In the genomic region with DNA sequence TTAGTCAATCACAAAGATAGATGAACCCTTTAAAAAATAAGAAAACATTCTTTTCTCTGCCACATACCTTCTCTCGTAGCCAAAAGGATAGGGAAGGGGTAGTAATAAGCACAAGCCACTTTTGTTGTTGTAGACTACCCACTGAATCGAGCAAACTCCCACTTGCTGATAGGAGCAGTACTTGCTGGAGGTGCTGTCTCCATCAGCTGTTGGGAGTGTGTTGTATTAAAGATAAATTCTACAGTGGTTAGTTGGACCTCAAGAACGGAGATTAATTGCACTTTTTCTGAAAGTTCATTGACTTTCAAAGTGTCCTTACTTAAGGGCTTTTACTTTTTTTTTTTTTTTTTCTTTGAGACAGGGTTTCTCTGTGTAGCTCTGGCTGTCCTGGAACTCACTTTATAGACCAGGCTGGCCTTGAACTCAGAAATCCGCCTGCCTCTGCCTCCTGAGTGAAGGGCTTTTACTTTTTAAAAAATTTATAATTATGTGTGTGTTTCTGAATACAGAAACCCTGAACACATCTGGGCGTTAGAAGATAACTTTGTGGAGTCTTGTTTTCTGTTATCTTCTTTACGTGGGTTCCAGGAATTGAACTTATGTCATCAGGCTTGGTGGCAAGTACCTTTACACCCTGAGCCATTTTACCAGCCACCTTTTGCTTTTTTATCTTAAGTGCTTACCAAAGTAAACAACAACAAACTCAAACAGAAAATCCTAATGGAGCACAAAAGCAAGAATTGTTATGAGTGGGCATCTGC, we compare ENCODE assay signal across 30 mouse cellular contexts. TPM values are rescaled to one million over a fixed set of nuclear protein-coding genes. Genes with fewer than 3 reads are reported as not detected.
DNase-seq lines count a peak whose midpoint lies in the region; ATAC-seq and TF ChIP-seq lines count a peak whose summit lies in the region.
"Had no signal": no experiment of that assay in that cellular context is flagged by ENCODE, and none has a peak within 500 bp of the region (broad histone marks: within the 10 kb centered on the region; RNA-seq: fewer than 3 reads in every experiment).

No protein-coding gene starts in this region.

- H3K9ac ChIP-seq in heart, embryonic 12.5 days = no peak overlapping the region
- H3K9ac ChIP-seq in liver, embryonic 13.5 days = peak overlapping the region; percentile 92
- no peak overlapping the region for H3K9ac ChIP-seq in forebrain, postnatal 0 days
- H3K9ac ChIP-seq: embryonic facial prominence, embryonic 13.5 days; forebrain, embryonic 15.5 days; intestine, embryonic 15.5 days; limb, embryonic 13.5 days; lung, embryonic 15.5 days had no signal

- no peak for ATAC-seq in heart, embryonic 12.5 days (ENCODE audit: insufficient number of reproducible peaks, low FRiP score)
- peak; percentile 27; the same call in 1 of the 2 replicates for ATAC-seq in liver, embryonic 13.5 days (ENCODE audit: low read depth)
- ATAC-seq in megakaryocyte-erythroid progenitor cell, adult 5-6 weeks (replicated peaks; ENCODE audit: low FRiP score, low TSS enrichment, poor library complexity, severe bottlenecking) = peak; percentile 62
- no peak for ATAC-seq in forebrain, postnatal 0 days
- ATAC-seq: CD4-positive, CD25-positive, alpha-beta regulatory T cell, adult 4 months; forebrain, embryonic 15.5 days; hindbrain, embryonic 16.5 days; intestine, embryonic 15.5 days; midbrain, embryonic 16.5 days; Patski had no signal

- H3K27ac ChIP-seq in heart, embryonic 12.5 days (ENCODE audit: poor library complexity, severe bottlenecking) = no peak overlapping the region
- peak overlapping the region; percentile 91 for H3K27ac ChIP-seq in liver, embryonic 13.5 days
- H3K27ac ChIP-seq in forebrain, postnatal 0 days (ENCODE audit: low read depth, low read length) = no peak overlapping the region
- H3K27ac ChIP-seq: embryonic facial prominence, embryonic 13.5 days; forebrain, embryonic 15.5 days; hindbrain, embryonic 10.5 days; intestine, embryonic 15.5 days; limb, embryonic 13.5 days; lung, embryonic 15.5 days; stomach, postnatal 0 days had no signal

- no peak overlapping the region for H3K4me3 ChIP-seq in heart, embryonic 12.5 days
- H3K4me3 ChIP-seq in liver, embryonic 13.5 days (replicated peaks) = peak overlapping the region; percentile 78; the same call in 1 of the 2 replicates
- no peak overlapping the region for H3K4me3 ChIP-seq in forebrain, postnatal 0 days (ENCODE audit: low read depth, low read length)
- H3K4me3 ChIP-seq: embryonic facial prominence, embryonic 13.5 days; heart, adult 2 months; intestine, embryonic 15.5 days; limb, embryonic 13.5 days; lung, embryonic 15.5 days had no signal

- no peak for DNase-seq in heart, postnatal 36 days
- DNase-seq in c-Kit-negative CD71-positive TER-119-positive erythroid progenitor cells, embryonic 14.5 days (ENCODE audit: low read depth, low spot score) = peak; percentile 43
- DNase-seq in liver, embryonic 13.5 days = peak; percentile 26
- no peak for DNase-seq in forebrain, postnatal 0 days
- no peak for DNase-seq in kidney, adult 8-10 months
- DNase-seq: adrenal gland, postnatal 36 days; cerebellum, adult 18-20 months; cerebellum, postnatal 25 days; embryo, embryonic 11 days; gastrocnemius, postnatal 25 days; heart, adult 2 months; kidney, postnatal 4 days; layer of hippocampus, adult 9-11 months; lung, postnatal 36 days; right cerebral cortex, postnatal 14 days; thymus, adult 2 months; thymus, postnatal 4 days had no signal

- H3K36me3 ChIP-seq in heart, embryonic 12.5 days = peaks cover 3% of the 10 kb centered on the region; the same call in 1 of the 2 replicates
- 0 out of 2 replicates have a peak, but pooled peaks cover 3% of the 10 kb centered on the region for H3K36me3 ChIP-seq in liver, embryonic 13.5 days
- no peaks in the 10 kb centered on the region for H3K36me3 ChIP-seq in forebrain, postnatal 0 days (ENCODE audit: insufficient read depth)
- H3K36me3 ChIP-seq: intestine, embryonic 15.5 days; lung, embryonic 15.5 days had no signal

- no peaks in the 10 kb centered on the region for H3K9me3 ChIP-seq in heart, embryonic 12.5 days (replicated peaks)
- no peaks in the 10 kb centered on the region for H3K9me3 ChIP-seq in liver, embryonic 13.5 days (replicated peaks)
- no peaks in the 10 kb centered on the region for H3K9me3 ChIP-seq in forebrain, postnatal 0 days (ENCODE audit: low read length)
- H3K9me3 ChIP-seq: embryonic facial prominence, embryonic 13.5 days; forebrain, embryonic 15.5 days; hindbrain, embryonic 10.5 days; intestine, embryonic 15.5 days; limb, embryonic 13.5 days; lung, embryonic 15.5 days had no signal

- WGBS in heart, embryonic 12.5 days = 51% methylated on average over 6 of the region's 6 CpGs
- WGBS in liver, embryonic 13.5 days (ENCODE audit: insufficient replicate concordance) = 18% methylated on average over 6 of the region's 6 CpGs
- 87% methylated on average over 6 of the region's 6 CpGs for WGBS in forebrain, postnatal 0 days

- no peaks in the 10 kb centered on the region for H3K27me3 ChIP-seq in heart, embryonic 12.5 days (replicated peaks)
- no peaks in the 10 kb centered on the region for H3K27me3 ChIP-seq in liver, embryonic 13.5 days
- H3K27me3 ChIP-seq in forebrain, postnatal 0 days (ENCODE audit: insufficient read depth, low read length) = no peaks in the 10 kb centered on the region
- H3K27me3 ChIP-seq: embryonic facial prominence, embryonic 13.5 days; forebrain, embryonic 15.5 days; intestine, embryonic 15.5 days; limb, embryonic 13.5 days; lung, embryonic 15.5 days; Patski had no signal

- no peak for TF ChIP-seq CTCF in forebrain, postnatal 0 days (IDR thresholded peaks at IDR 0.05; ENCODE audit: low read depth)

- peaks cover 62% of the 10 kb centered on the region for H3K4me1 ChIP-seq in heart, embryonic 12.5 days (replicated peaks)
- peaks cover 85% of the 10 kb centered on the region for H3K4me1 ChIP-seq in liver, embryonic 13.5 days (replicated peaks)
- H3K4me1 ChIP-seq in forebrain, postnatal 0 days (ENCODE audit: insufficient read depth) = peaks cover 36% of the 10 kb centered on the region

- intact Hi-C loops in heart, postnatal 36 days (cut with DNase I) = loop anchor here (2.0 kb wide), 1 partner anchor 13 kb away; no protein-coding TSS in a partner anchor

- peak overlapping the region; percentile 24; the same call in 1 of the 2 replicates for H3K4me2 ChIP-seq in heart, embryonic 12.5 days
- peak overlapping the region; percentile 96 for H3K4me2 ChIP-seq in liver, embryonic 13.5 days
- H3K4me2 ChIP-seq in forebrain, postnatal 0 days (ENCODE audit: low read depth) = no peak overlapping the region
- H3K4me2 ChIP-seq: intestine, embryonic 15.5 days had no signal

RNA-seq across cellular contexts. Expression of gene Pcgf3, which starts 4.3 kb away (rescaled TPM):
- polyA plus RNA-seq in heart, embryonic 12.5 days (2016; fragmentation: Nextera tagmentation; extraction: Ambion mirVana) = 24.7 and 25.2 TPM in 2 replicates
- 10 to 100 TPM; 27.2 to 30.8 TPM for total RNA-seq in heart, postnatal 36 days (2021)
- 5.7 and 7.8 TPM in 2 replicates for polyA plus RNA-seq in liver, embryonic 13.5 days (2015; fragmentation: Nextera tagmentation; extraction: Ambion mirVana)
- total RNA-seq in megakaryocyte-erythroid progenitor cell, adult 5-6 weeks (2014; fragmentation: Nextera tagmentation) = 30.8 and 41.9 TPM in 2 replicates
- total RNA-seq in megakaryocyte-erythroid progenitor cell, adult 5-6 weeks (2017) = 10.0 and 16.2 TPM in 2 replicates
- 38.3 and 42.7 TPM in 2 replicates for total RNA-seq in forebrain, postnatal 0 days (2014; rRNA removed)
- polyA plus RNA-seq in forebrain, postnatal 0 days (2015; fragmentation: Nextera tagmentation; extraction: Ambion mirVana) = 12.1 and 18.2 TPM in 2 replicates

RNA-seq across cellular contexts. Expression of gene Mfsd7a, which starts 16.6 kb away (rescaled TPM):
- polyA plus RNA-seq in heart, embryonic 12.5 days (2016; fragmentation: Nextera tagmentation; extraction: Ambion mirVana) = 0.26 and 0.34 TPM in 2 replicates
- total RNA-seq in heart, postnatal 36 days (2021) = 1 to 10 TPM; 1.6 to 2.0 TPM
- 0.07 and 0.15 TPM in 2 replicates for polyA plus RNA-seq in liver, embryonic 13.5 days (2015; fragmentation: Nextera tagmentation; extraction: Ambion mirVana)
- 0.22 TPM in 1 of 2 replicates, not detected in the other for total RNA-seq in megakaryocyte-erythroid progenitor cell, adult 5-6 weeks (2014; fragmentation: Nextera tagmentation)
- total RNA-seq in megakaryocyte-erythroid progenitor cell, adult 5-6 weeks (2017) = 0.23 TPM in 1 of 2 replicates, not detected in the other
- 0.05 and 0.38 TPM in 2 replicates for total RNA-seq in forebrain, postnatal 0 days (2014; rRNA removed)
- polyA plus RNA-seq in forebrain, postnatal 0 days (2015; fragmentation: Nextera tagmentation; extraction: Ambion mirVana) = 0.12 and 0.13 TPM in 2 replicates
- polyA plus RNA-seq: CD4-positive, CD25-positive, alpha-beta regulatory T cell, adult 4 months had no signal

RNA-seq across cellular contexts. Expression of gene Atp5k, which starts 31.1 kb away (rescaled TPM):
- 891 and 894 TPM in 2 replicates for polyA plus RNA-seq in heart, embryonic 12.5 days (2016; fragmentation: Nextera tagmentation; extraction: Ambion mirVana)
- 1,000 to 10,000 TPM; 1,119 to 1,132 TPM for total RNA-seq in heart, postnatal 36 days (2021)
- polyA plus RNA-seq in liver, embryonic 13.5 days (2015; fragmentation: Nextera tagmentation; extraction: Ambion mirVana) = 328 and 358 TPM in 2 replicates
- 469 and 530 TPM in 2 replicates for total RNA-seq in megakaryocyte-erythroid progenitor cell, adult 5-6 weeks (2014; fragmentation: Nextera tagmentation)
- total RNA-seq in megakaryocyte-erythroid progenitor cell, adult 5-6 weeks (2017) = 315 and 364 TPM in 2 replicates
- 152 and 289 TPM in 2 replicates for total RNA-seq in forebrain, postnatal 0 days (2014; rRNA removed)
- polyA plus RNA-seq in forebrain, postnatal 0 days (2015; fragmentation: Nextera tagmentation; extraction: Ambion mirVana) = 489 and 610 TPM in 2 replicates

Comparison
In these comparisons a context has a peak if more than half of its experiments do, and no peak if none do; other contexts are left out.
1. ATAC-seq: peak in liver, embryonic 13.5 days (single experiment) and megakaryocyte-erythroid progenitor cell, adult 5-6 weeks (single experiment); none in heart, embryonic 12.5 days (single experiment) and forebrain, postnatal 0 days (single experiment).
2. DNase-seq: peak in c-Kit-negative CD71-positive TER-119-positive erythroid progenitor cells, embryonic 14.5 days (single experiment) and liver, embryonic 13.5 days (single experiment); none in heart, postnatal 36 days (0 of 2), forebrain, postnatal 0 days (single experiment) and kidney, adult 8-10 months (0 of 2).